Comparison of ENCODE assay signal across 23 mouse cellular contexts in the genomic region with DNA sequence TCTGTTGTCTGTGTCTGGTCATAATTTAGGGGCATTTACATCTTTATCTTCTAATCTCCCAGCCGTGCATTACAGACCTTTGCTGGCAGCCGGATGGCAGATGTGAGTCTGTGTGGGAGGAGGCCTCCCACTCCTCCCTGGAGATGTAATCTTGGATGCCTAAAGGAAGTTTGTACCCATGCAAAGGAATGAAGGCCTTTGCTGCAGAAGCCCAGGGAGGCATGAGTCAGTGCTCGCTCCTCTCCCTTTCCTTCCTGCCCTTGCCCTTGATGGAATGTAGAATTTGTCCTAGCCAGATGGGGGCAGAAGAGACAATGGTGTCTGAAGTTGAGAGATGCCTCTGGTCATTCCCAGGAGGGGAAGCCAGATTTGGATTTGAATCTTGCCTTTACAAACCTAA. TPM values are rescaled to one million over a fixed set of nuclear protein-coding genes. Genes with fewer than 3 reads are reported as not detected.
DNase-seq lines count a peak whose midpoint lies in the region; ATAC-seq and TF ChIP-seq lines count a peak whose summit lies in the region.
"Had no signal": no experiment of that assay in that cellular context is flagged by ENCODE, and none has a peak within 500 bp of the region (broad histone marks: within the 10 kb centered on the region; RNA-seq: fewer than 3 reads in every experiment).

No protein-coding gene starts in this region.

- H3K27ac ChIP-seq in embryonic facial prominence, embryonic 14.5 days (replicated peaks; ENCODE audit: low read depth, low read length): no peak overlapping the region
- no peak overlapping the region for H3K27ac ChIP-seq in embryonic facial prominence, embryonic 10.5 days (replicated peaks)
- H3K27ac ChIP-seq in liver, embryonic 14.5 days: no peak overlapping the region
- H3K27ac ChIP-seq in forebrain, embryonic 16.5 days (ENCODE audit: low read length): no peak overlapping the region
- H3K27ac ChIP-seq: embryonic facial prominence, embryonic 12.5 days; heart, embryonic 15.5 days; hindbrain, postnatal 0 days; limb, embryonic 12.5 days; liver, embryonic 13.5 days; lung, embryonic 15.5 days; macrophage; neural tube, embryonic 12.5 days had no signal

- H3K9ac ChIP-seq in embryonic facial prominence, embryonic 14.5 days (ENCODE audit: low read depth, low read length): no peak overlapping the region
- H3K9ac ChIP-seq in liver, embryonic 14.5 days (replicated peaks): no peak overlapping the region
- H3K9ac ChIP-seq in forebrain, embryonic 16.5 days (replicated peaks; ENCODE audit: low read depth, low read length): no peak overlapping the region
- H3K9ac ChIP-seq: embryonic facial prominence, embryonic 12.5 days; heart, embryonic 15.5 days; limb, embryonic 12.5 days; liver, embryonic 13.5 days; lung, embryonic 15.5 days; neural tube, embryonic 12.5 days had no signal

- H3K9me3 ChIP-seq in embryonic facial prominence, embryonic 14.5 days (ENCODE audit: control insufficient read depth, low read length): no peaks in the 10 kb centered on the region
- no peaks in the 10 kb centered on the region for H3K9me3 ChIP-seq in embryonic facial prominence, embryonic 10.5 days
- H3K9me3 ChIP-seq in liver, embryonic 14.5 days (ENCODE audit: control insufficient read depth, low read length): no peaks in the 10 kb centered on the region
- no peaks in the 10 kb centered on the region for H3K9me3 ChIP-seq in forebrain, embryonic 16.5 days (ENCODE audit: control insufficient read depth, low read length)
- H3K9me3 ChIP-seq: embryonic facial prominence, embryonic 12.5 days; heart, embryonic 15.5 days; limb, embryonic 12.5 days; liver, embryonic 13.5 days; lung, embryonic 15.5 days; neural tube, embryonic 12.5 days had no signal

- 24% methylated on average over 3 of the region's 3 CpGs for WGBS in embryonic facial prominence, embryonic 14.5 days
- 47% methylated on average over 3 of the region's 3 CpGs for WGBS in embryonic facial prominence, embryonic 10.5 days
- WGBS in liver, embryonic 14.5 days (ENCODE audit: insufficient replicate concordance): 28% methylated on average over 3 of the region's 3 CpGs
- 74% methylated on average over 3 of the region's 3 CpGs for WGBS in forebrain, embryonic 16.5 days

- no peak for ATAC-seq in embryonic facial prominence, embryonic 14.5 days (ENCODE audit: low read depth)
- ATAC-seq in liver, embryonic 14.5 days (ENCODE audit: insufficient read depth): no peak
- ATAC-seq in forebrain, embryonic 16.5 days: no peak
- ATAC-seq: hindbrain, postnatal 0 days had no signal

- DNase-seq in embryonic facial prominence, embryonic 14.5 days (ENCODE audit: low spot score): peak; percentile 44
- no peak for DNase-seq in embryonic facial prominence, embryonic 10.5 days (ENCODE audit: low spot score)
- no peak for DNase-seq in liver, embryonic 14.5 days (ENCODE audit: low read depth in 3 of 3, low spot score in 3 of 3)
- no peak for DNase-seq in liver
- peak; percentile 30 for DNase-seq in R1 (ENCODE audit: low read depth, low spot score)
- DNase-seq in gastrocnemius, postnatal 25 days: no peak
- DNase-seq: B cell, adult 2 months; cerebellum, adult 9-10 months; gastrocnemius, postnatal 36 days; kidney, adult 2 months; liver, embryonic 13.5 days; thymus, postnatal 25 days had no signal

- no peak for TF ChIP-seq EP300 in liver, embryonic 14.5 days (IDR thresholded peaks at IDR 0.05; ENCODE audit: low read depth)

- TF ChIP-seq CTCF in liver, embryonic 14.5 days (IDR thresholded peaks at IDR 0.05; ENCODE audit: low read depth): 0 out of 2 replicates have a peak, but pooled peaks have one; percentile 2

- H3K27me3 ChIP-seq in embryonic facial prominence, embryonic 14.5 days (replicated peaks; ENCODE audit: control insufficient read depth, insufficient read depth, low read length): no peaks in the 10 kb centered on the region
- H3K27me3 ChIP-seq in embryonic facial prominence, embryonic 10.5 days (replicated peaks; ENCODE audit: low read depth, poor library complexity, severe bottlenecking): no peaks in the 10 kb centered on the region
- no peaks in the 10 kb centered on the region for H3K27me3 ChIP-seq in liver, embryonic 14.5 days (ENCODE audit: control insufficient read depth, insufficient read depth, low read length)
- H3K27me3 ChIP-seq in forebrain, embryonic 16.5 days (replicated peaks; ENCODE audit: control insufficient read depth, insufficient read depth, low read length): no peaks in the 10 kb centered on the region
- H3K27me3 ChIP-seq: embryonic facial prominence, embryonic 12.5 days; heart, embryonic 15.5 days; limb, embryonic 12.5 days; lung, embryonic 15.5 days; neural tube, embryonic 12.5 days had no signal

- 0 out of 2 replicates have a peak, but pooled peaks cover 6% of the 10 kb centered on the region for H3K4me1 ChIP-seq in embryonic facial prominence, embryonic 14.5 days (ENCODE audit: control insufficient read depth, insufficient read depth, low read length)
- H3K4me1 ChIP-seq in embryonic facial prominence, embryonic 10.5 days: peaks cover 22% of the 10 kb centered on the region
- H3K4me1 ChIP-seq in liver, embryonic 14.5 days (replicated peaks; ENCODE audit: control insufficient read depth in 2 of 2, insufficient read depth in 2 of 2, low read length in 1 of 2): 0 out of 4 replicates have a peak, but pooled peaks cover 0 to 3% of the 10 kb centered on the region in 2 experiments
- H3K4me1 ChIP-seq in forebrain, embryonic 16.5 days (replicated peaks; ENCODE audit: control insufficient read depth, insufficient read depth, low read length): no peaks in the 10 kb centered on the region
- H3K4me1 ChIP-seq: heart, embryonic 15.5 days; limb, embryonic 12.5 days; liver, embryonic 13.5 days; lung, embryonic 15.5 days; neural tube, embryonic 12.5 days had no signal

- no peak overlapping the region for H3K4me2 ChIP-seq in embryonic facial prominence, embryonic 14.5 days (ENCODE audit: low read depth, low read length)
- H3K4me2 ChIP-seq in liver, embryonic 14.5 days (ENCODE audit: low read depth): no peak overlapping the region
- no peak overlapping the region for H3K4me2 ChIP-seq in forebrain, embryonic 16.5 days (ENCODE audit: low read length)
- H3K4me2 ChIP-seq: embryonic facial prominence, embryonic 12.5 days; heart, embryonic 15.5 days; limb, embryonic 12.5 days; liver, embryonic 13.5 days; lung, embryonic 15.5 days; midbrain, embryonic 11.5 days; neural tube, embryonic 12.5 days had no signal

- no peak overlapping the region for H3K4me3 ChIP-seq in embryonic facial prominence, embryonic 14.5 days (ENCODE audit: low read depth, low read length)
- no peak overlapping the region for H3K4me3 ChIP-seq in embryonic facial prominence, embryonic 10.5 days
- H3K4me3 ChIP-seq in liver, embryonic 14.5 days (ENCODE audit: insufficient read depth in 1 of 2, low read depth in 2 of 2, low read length in 2 of 2): no peak overlapping the region
- H3K4me3 ChIP-seq in forebrain, embryonic 16.5 days (replicated peaks; ENCODE audit: low read length): no peak overlapping the region
- H3K4me3 ChIP-seq: embryonic facial prominence, embryonic 12.5 days; heart, embryonic 15.5 days; limb, embryonic 12.5 days; liver, embryonic 13.5 days; lung, embryonic 15.5 days; neural tube, embryonic 12.5 days had no signal

- H3K36me3 ChIP-seq in embryonic facial prominence, embryonic 14.5 days (ENCODE audit: control insufficient read depth, insufficient read depth, low read length): no peaks in the 10 kb centered on the region
- no peaks in the 10 kb centered on the region for H3K36me3 ChIP-seq in embryonic facial prominence, embryonic 10.5 days (replicated peaks)
- no peaks in the 10 kb centered on the region for H3K36me3 ChIP-seq in liver, embryonic 14.5 days (replicated peaks; ENCODE audit: control insufficient read depth, insufficient read depth, low read depth)
- no peaks in the 10 kb centered on the region for H3K36me3 ChIP-seq in forebrain, embryonic 16.5 days (ENCODE audit: control insufficient read depth, insufficient read depth)
- H3K36me3 ChIP-seq: embryonic facial prominence, embryonic 12.5 days; heart, embryonic 15.5 days; limb, embryonic 12.5 days; liver, embryonic 13.5 days; lung, embryonic 15.5 days; neural tube, embryonic 12.5 days had no signal

RNA-seq across cellular contexts. Expression of a gene that starts 32.4 kb away (rescaled TPM):
- polyA plus RNA-seq in embryonic facial prominence, embryonic 14.5 days (2014; fragmentation: Nextera tagmentation; extraction: Ambion mirVana): 10.7 and 11.2 TPM in 2 replicates
- polyA plus RNA-seq in embryonic facial prominence, embryonic 10.5 days (2016; fragmentation: Nextera tagmentation; extraction: Ambion mirVana): 7.1 and 9.4 TPM in 2 replicates
- polyA plus RNA-seq in liver, embryonic 14.5 days (2012; rRNA removed): 0.51 and 0.95 TPM in 2 replicates
- polyA plus RNA-seq in liver, embryonic 14.5 days (2014; fragmentation: Nextera tagmentation; extraction: Ambion mirVana): 2.8 and 3.6 TPM in 2 replicates
- total RNA-seq in gastrocnemius, postnatal 25 days (2021): 10 to 100 TPM; 27.1 to 29.5 TPM
- 21.5 and 22.6 TPM in 2 replicates for polyA plus RNA-seq in forebrain, embryonic 16.5 days (2015; fragmentation: Nextera tagmentation; extraction: Ambion mirVana)

RNA-seq across cellular contexts. Expression of a gene that starts 32.7 kb away (rescaled TPM):
- polyA plus RNA-seq in embryonic facial prominence, embryonic 14.5 days (2014; fragmentation: Nextera tagmentation; extraction: Ambion mirVana): 0.90 and 1.9 TPM in 2 replicates
- polyA plus RNA-seq in embryonic facial prominence, embryonic 10.5 days (2016; fragmentation: Nextera tagmentation; extraction: Ambion mirVana): not detected in 2 replicates
- not detected in 2 replicates for polyA plus RNA-seq in liver, embryonic 14.5 days (2012; rRNA removed)
- not detected in 2 replicates for polyA plus RNA-seq in liver, embryonic 14.5 days (2014; fragmentation: Nextera tagmentation; extraction: Ambion mirVana)
- not detected for total RNA-seq in gastrocnemius, postnatal 25 days (2021)
- 0.17 TPM in 1 of 2 replicates, not detected in the other for polyA plus RNA-seq in forebrain, embryonic 16.5 days (2015; fragmentation: Nextera tagmentation; extraction: Ambion mirVana)
- total RNA-seq: gastrocnemius, postnatal 36 days; heart, adult 8-10 months; hematopoietic stem cell, adult 5-6 weeks had no signal
- polyA plus RNA-seq: embryonic facial prominence, embryonic 12.5 days; heart, embryonic 15.5 days; limb, embryonic 12.5 days; liver, embryonic 13.5 days; lung, embryonic 15.5 days; macrophage; midbrain, embryonic 11.5 days; neural tube, embryonic 12.5 days had no signal

Comparison
In these comparisons a context has a peak if more than half of its experiments do, and no peak if none do; other contexts are left out.
1. DNase-seq: peak in embryonic facial prominence, embryonic 14.5 days (single experiment) and R1 (single experiment); none in embryonic facial prominence, embryonic 10.5 days (single experiment), liver, embryonic 14.5 days (0 of 3), liver (single experiment) and gastrocnemius, postnatal 25 days (single experiment).